ENCODE assay signal across 17 mouse cellular contexts in genomic region chr10:70018691-70019090, GRCm38 (mm10).
DNase-seq lines count a peak whose midpoint lies in the region; ATAC-seq lines count a peak whose summit lies in the region.
"Had no signal": no experiment of that assay in that cellular context is flagged by ENCODE, and none has a peak within 500 bp of the region (broad histone marks: within the 10 kb centered on the region; RNA-seq: fewer than 3 reads in every experiment).

No protein-coding gene starts in this region.

- H3K4me2 ChIP-seq in hindbrain, embryonic 16.5 days (ENCODE audit: low read length) = no peak overlapping the region
- H3K4me2 ChIP-seq: embryonic facial prominence, embryonic 12.5 days; forebrain, embryonic 15.5 days; heart, embryonic 13.5 days; hindbrain, embryonic 15.5 days had no signal

- DNase-seq in brain, adult 2 months (ENCODE audit: low read depth, low spot score) = peak; percentile 93
- peak; percentile 22 for DNase-seq in cerebellum, adult 11 months
- DNase-seq in cerebellum, adult 8-10 months = peak; percentile 45
- peak; percentile 30 to 54 for DNase-seq in cerebellum, postnatal 14 days
- no peak for DNase-seq in lung, postnatal 36 days
- DNase-seq in adrenal gland, postnatal 10 days = no peak
- DNase-seq: adrenal gland, adult 2 months; adrenal gland, postnatal 36 days; gastrocnemius, postnatal 10 days; heart, postnatal 36 days; kidney, adult 11 months had no signal

- no peaks in the 10 kb centered on the region for H3K9me3 ChIP-seq in hindbrain, embryonic 16.5 days (ENCODE audit: control insufficient read depth, low read length)
- H3K9me3 ChIP-seq: embryonic facial prominence, embryonic 12.5 days; forebrain, embryonic 15.5 days; hindbrain, embryonic 15.5 days had no signal

- H3K36me3 ChIP-seq in hindbrain, embryonic 16.5 days (ENCODE audit: control insufficient read depth, insufficient read depth, low read length) = peaks cover 18% of the 10 kb centered on the region

- 66% methylated on average over 2 of the region's 2 CpGs for WGBS in hindbrain, embryonic 16.5 days

- no peaks in the 10 kb centered on the region for H3K4me1 ChIP-seq in hindbrain, embryonic 16.5 days (ENCODE audit: control insufficient read depth, insufficient read depth, low read depth, low read length)
- H3K4me1 ChIP-seq: embryonic facial prominence, embryonic 12.5 days; forebrain, embryonic 15.5 days; hindbrain, embryonic 15.5 days had no signal

- ATAC-seq in hindbrain, embryonic 16.5 days = no peak
- ATAC-seq: forebrain, embryonic 15.5 days; inflammation-experienced regulatory T-cells, adult 6 months had no signal

- no peak overlapping the region for H3K9ac ChIP-seq in hindbrain, embryonic 16.5 days (ENCODE audit: low read depth, low read length)
- H3K9ac ChIP-seq: embryonic facial prominence, embryonic 12.5 days; forebrain, embryonic 15.5 days; heart, embryonic 13.5 days; hindbrain, embryonic 15.5 days had no signal

- no peak overlapping the region for H3K27ac ChIP-seq in hindbrain, embryonic 16.5 days (ENCODE audit: low read depth, low read length)
- H3K27ac ChIP-seq: embryonic facial prominence, embryonic 12.5 days; forebrain, embryonic 15.5 days; heart, embryonic 13.5 days; hindbrain, embryonic 15.5 days had no signal

- H3K4me3 ChIP-seq in hindbrain, embryonic 16.5 days (ENCODE audit: low read length) = no peak overlapping the region
- H3K4me3 ChIP-seq: embryonic facial prominence, embryonic 12.5 days; forebrain, embryonic 15.5 days; heart, embryonic 13.5 days; hindbrain, embryonic 15.5 days had no signal

- H3K27me3 ChIP-seq in hindbrain, embryonic 16.5 days (replicated peaks; ENCODE audit: control insufficient read depth, insufficient read depth, low read length) = no peaks in the 10 kb centered on the region
- H3K27me3 ChIP-seq: embryonic facial prominence, embryonic 12.5 days; forebrain, embryonic 15.5 days; heart, embryonic 13.5 days; hindbrain, embryonic 15.5 days had no signal

Comparison
In these comparisons a context has a peak if more than half of its experiments do, and no peak if none do; other contexts are left out.
1. DNase-seq: peak in brain, adult 2 months (single experiment), cerebellum, adult 11 months (single experiment), cerebellum, adult 8-10 months (single experiment) and cerebellum, postnatal 14 days (2 of 2); none in lung, postnatal 36 days (single experiment) and adrenal gland, postnatal 10 days (single experiment).